Mouse (Mus musculus) hindbrain, embryonic 16.5 days (tissue): ENCODE data around the gene Cracr2b. TPM values are rescaled to one million over a fixed set of nuclear protein-coding genes. Genes with fewer than 3 reads are reported as not detected.

Source experiments
- ATAC-seq: fragments of 200-750 bp; cut with Nextera tagmentation; 2 replicates; pipeline ENCODE4 v1.8.0; 2017; ENCODE audit warnings: moderate TSS enrichment, moderate library complexity
- H3K27ac ChIP-seq: fragments of 300-500 bp; sonication (generic); 2 replicates; pipeline ENCODE4 v1.5.1; 2014; ENCODE audit warnings: low read depth, mild to moderate bottlenecking, control low read depth, low read length, moderate library complexity
- H3K27me3 ChIP-seq: fragments of 300-500 bp; sonication (generic); replicated peaks from 2 replicates; pipeline ENCODE4 v1.6.1; 2014; ENCODE audit warnings: low read length; ENCODE audit not compliant: control insufficient read depth, insufficient read depth
- H3K36me3 ChIP-seq: fragments of 300-500 bp; sonication (generic); 2 replicates; pipeline ENCODE4 v1.6.1; 2014; ENCODE audit warnings: mild to moderate bottlenecking, low read length, moderate library complexity, mixed read lengths; ENCODE audit not compliant: control insufficient read depth, insufficient read depth
- H3K4me1 ChIP-seq: fragments of 300-500 bp; sonication (generic); 2 replicates; pipeline ENCODE4 v1.6.1; 2014; ENCODE audit warnings: low read depth, low read length; ENCODE audit not compliant: control insufficient read depth, insufficient read depth
- H3K4me2 ChIP-seq: fragments of 300-500 bp; sonication (generic); 2 replicates; pipeline ENCODE4 v1.6.1; 2014; ENCODE audit warnings: mild to moderate bottlenecking, low read length, control low read depth, moderate library complexity
- H3K4me3 ChIP-seq: fragments of 300-500 bp; sonication (generic); 2 replicates; pipeline ENCODE4 v1.5.1; 2014; ENCODE audit warnings: mild to moderate bottlenecking, low read length, control low read depth, moderate library complexity
- H3K9ac ChIP-seq: fragments of 300-500 bp; sonication (generic); 2 replicates; pipeline ENCODE4 v1.6.1; 2014; ENCODE audit warnings: low read depth, mild to moderate bottlenecking, control low read depth, low read length, moderate library complexity
- H3K9me3 ChIP-seq: fragments of 300-500 bp; sonication (generic); 2 replicates; pipeline ENCODE4 v1.6.1; 2014; ENCODE audit warnings: mild to moderate bottlenecking, low read length, moderate library complexity; ENCODE audit not compliant: control insufficient read depth
- WGBS: fragments of 180-500 bp; shearing (Covaris S2); extraction: QIAGEN DNeasy Blood & Tissue Kit; methylation state at CpG from one replicate; pipeline ENCODE4 v1.1.7; 2014; 5-methylcytosine and 5-hydroxymethylcytosine counted together
- polyA plus RNA-seq: library from polyadenylated mRNA; unstranded; fragments of >200 nt; fragmentation: Nextera tagmentation; extraction: Ambion mirVana; gene quantifications from 2 replicates; pipeline ENCODE4 v1.2.1, GENCODE M21; 2015

Cracr2b gene
- polyA plus RNA-seq, 1 experiment from 2014 or later = 10.8 TPM

- Histone ChIP-seq H3K27me3 (no peaks in the 10 kb centered on the region), H3K4me3 (no peak overlapping the region; the same call in 1 of the 2 replicates), H3K27ac (no peak overlapping the region), H3K4me2 (peak overlapping the region; percentile 80), H3K9me3 (no peaks in the 10 kb centered on the region), H3K4me1 (peaks cover 38% of the 10 kb centered on the region), H3K9ac (0 out of 2 replicates have a peak overlapping the region, but pooled peaks have one; percentile 23), H3K36me3 (peaks cover 23% of the 10 kb centered on the region)
- WGBS = 83% methylated on average over 6 of the region's 6 CpGs
- no peak for ATAC-seq
These were observed 28.0 kb upstream of the Cracr2b start for GRCm38 (mm10) chr7:141432741-141433516.

GRCm38 (mm10) chr7:141433517-141434400 lies 27.1 kb upstream of the Cracr2b start:
- WGBS = 76% methylated on average over 15 of the region's 15 CpGs
- Histone ChIP-seq H3K36me3 (peaks cover 23% of the 10 kb centered on the region), H3K4me1 (peaks cover 33% of the 10 kb centered on the region), H3K27ac (peak overlapping the region; percentile 75), H3K9ac (peak overlapping the region; percentile 80), H3K4me3 (peak overlapping the region; percentile 58), H3K4me2 (peak overlapping the region; percentile 80), H3K9me3 (no peaks in the 10 kb centered on the region), H3K27me3 (no peaks in the 10 kb centered on the region)
- no peak for ATAC-seq

GRCm38 (mm10) chr7:141434464-141434863 lies 26.4 kb upstream of the Cracr2b start:
- Histone ChIP-seq H3K9me3 (no peaks in the 10 kb centered on the region), H3K27ac (peak overlapping the region; percentile 75), H3K36me3 (peaks cover 23% of the 10 kb centered on the region), H3K4me3 (peak overlapping the region; percentile 58), H3K4me1 (peaks cover 31% of the 10 kb centered on the region), H3K4me2 (peak overlapping the region; percentile 80), H3K27me3 (no peaks in the 10 kb centered on the region), H3K9ac (peak overlapping the region; percentile 80)
- peak; percentile 24 for ATAC-seq
- 10% methylated on average over 8 of the region's 8 CpGs for WGBS

DNA sequence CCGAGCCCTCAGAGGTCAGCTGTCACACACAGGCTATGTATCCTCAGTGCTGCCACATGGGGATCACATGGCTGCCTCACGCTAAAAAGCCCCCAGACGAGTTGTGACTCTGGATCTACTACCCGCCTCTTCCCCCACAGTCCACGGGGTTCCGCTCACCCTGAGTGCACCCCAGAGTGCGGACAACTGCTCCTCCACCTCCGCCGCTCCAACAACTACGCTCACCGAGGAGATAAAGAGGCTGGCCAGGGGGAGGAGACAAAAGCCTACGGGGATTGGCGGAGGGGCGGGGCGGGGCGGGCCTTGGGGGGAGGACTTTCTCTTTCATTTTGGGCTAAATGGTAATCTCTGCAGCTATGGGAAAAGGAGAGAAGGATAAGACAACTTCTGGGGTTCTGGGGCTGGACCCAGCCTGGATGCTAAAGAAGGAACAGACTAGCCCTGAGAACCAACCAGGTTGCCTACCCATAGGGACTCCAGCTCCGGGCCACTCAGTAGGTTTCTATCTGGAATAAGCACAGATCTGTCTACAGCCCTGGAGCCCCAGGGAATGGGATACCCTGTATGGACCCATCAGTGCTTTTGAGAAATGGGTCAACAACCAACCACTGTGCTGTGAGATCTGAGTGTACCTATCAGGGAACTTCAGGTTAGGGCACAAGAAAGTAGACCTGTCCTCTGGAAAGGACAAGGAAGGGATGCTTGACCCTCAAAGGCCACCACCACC lies 25.6 kb upstream of the Cracr2b start:
- Histone ChIP-seq H3K36me3 (peaks cover 23% of the 10 kb centered on the region), H3K4me1 (peaks cover 25% of the 10 kb centered on the region), H3K27ac (peak overlapping the region; percentile 75), H3K9ac (peak overlapping the region; percentile 80), H3K4me2 (peak overlapping the region; percentile 80), H3K9me3 (no peaks in the 10 kb centered on the region), H3K27me3 (no peaks in the 10 kb centered on the region), H3K4me3 (peak overlapping the region; percentile 58)
- 4% methylated on average over 17 of the region's 17 CpGs for WGBS
- ATAC-seq = no peak

DNA sequence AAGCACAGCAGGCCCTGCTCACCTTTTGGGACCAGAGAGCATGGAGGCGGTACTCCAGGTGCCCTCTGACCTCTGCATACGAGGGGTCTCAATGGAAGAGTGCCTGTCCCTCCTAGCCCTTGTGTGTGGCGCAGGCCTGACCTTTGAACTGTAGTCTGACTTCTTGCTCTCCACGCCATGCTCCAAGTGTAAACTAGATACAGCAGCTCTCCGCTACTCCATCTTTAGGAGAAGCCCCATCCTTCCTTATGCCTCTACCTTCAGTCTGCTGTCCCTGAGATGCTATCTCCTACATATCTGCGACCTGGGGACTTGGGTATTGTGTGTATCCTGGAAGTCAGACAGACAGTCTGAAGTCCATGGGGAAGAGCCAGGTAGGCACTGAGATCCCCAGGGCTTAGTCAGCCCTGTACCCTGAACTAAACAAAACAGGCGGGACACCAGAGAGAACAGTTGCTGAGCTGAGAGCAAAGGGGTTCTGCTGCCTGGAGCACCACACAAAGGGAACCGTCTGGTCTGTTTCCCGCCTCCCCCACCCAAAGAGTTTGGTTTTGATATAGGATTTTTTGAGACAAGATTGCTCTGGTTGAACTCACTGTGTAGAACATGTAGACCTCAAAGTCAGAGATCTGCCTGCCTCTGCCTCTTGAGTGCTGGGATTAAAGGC lies 24.9 kb upstream of the Cracr2b start:
- Histone ChIP-seq H3K27me3 (no peaks in the 10 kb centered on the region), H3K36me3 (peaks cover 19% of the 10 kb centered on the region), H3K4me1 (peaks cover 25% of the 10 kb centered on the region), H3K9ac (no peak overlapping the region), H3K9me3 (no peaks in the 10 kb centered on the region), H3K4me3 (peak overlapping the region; percentile 62), H3K4me2 (peak overlapping the region; percentile 87), H3K27ac (no peak overlapping the region)
- no peak for ATAC-seq
- WGBS = 70% methylated on average over 9 of the region's 9 CpGs

- Histone ChIP-seq H3K9ac (peak overlapping the region; percentile 81), H3K9me3 (no peaks in the 10 kb centered on the region), H3K4me1 (peaks cover 25% of the 10 kb centered on the region), H3K27me3 (no peaks in the 10 kb centered on the region), H3K4me2 (peak overlapping the region; percentile 87), H3K27ac (no peak overlapping the region; the same call in 1 of the 2 replicates), H3K36me3 (peaks cover 15% of the 10 kb centered on the region), H3K4me3 (peak overlapping the region; percentile 62)
- no peak for ATAC-seq
- WGBS = 46% methylated on average over 2 of the region's 2 CpGs
These were observed 24.4 kb upstream of the Cracr2b start for GRCm38 (mm10) chr7:141436523-141436892.

DNA sequence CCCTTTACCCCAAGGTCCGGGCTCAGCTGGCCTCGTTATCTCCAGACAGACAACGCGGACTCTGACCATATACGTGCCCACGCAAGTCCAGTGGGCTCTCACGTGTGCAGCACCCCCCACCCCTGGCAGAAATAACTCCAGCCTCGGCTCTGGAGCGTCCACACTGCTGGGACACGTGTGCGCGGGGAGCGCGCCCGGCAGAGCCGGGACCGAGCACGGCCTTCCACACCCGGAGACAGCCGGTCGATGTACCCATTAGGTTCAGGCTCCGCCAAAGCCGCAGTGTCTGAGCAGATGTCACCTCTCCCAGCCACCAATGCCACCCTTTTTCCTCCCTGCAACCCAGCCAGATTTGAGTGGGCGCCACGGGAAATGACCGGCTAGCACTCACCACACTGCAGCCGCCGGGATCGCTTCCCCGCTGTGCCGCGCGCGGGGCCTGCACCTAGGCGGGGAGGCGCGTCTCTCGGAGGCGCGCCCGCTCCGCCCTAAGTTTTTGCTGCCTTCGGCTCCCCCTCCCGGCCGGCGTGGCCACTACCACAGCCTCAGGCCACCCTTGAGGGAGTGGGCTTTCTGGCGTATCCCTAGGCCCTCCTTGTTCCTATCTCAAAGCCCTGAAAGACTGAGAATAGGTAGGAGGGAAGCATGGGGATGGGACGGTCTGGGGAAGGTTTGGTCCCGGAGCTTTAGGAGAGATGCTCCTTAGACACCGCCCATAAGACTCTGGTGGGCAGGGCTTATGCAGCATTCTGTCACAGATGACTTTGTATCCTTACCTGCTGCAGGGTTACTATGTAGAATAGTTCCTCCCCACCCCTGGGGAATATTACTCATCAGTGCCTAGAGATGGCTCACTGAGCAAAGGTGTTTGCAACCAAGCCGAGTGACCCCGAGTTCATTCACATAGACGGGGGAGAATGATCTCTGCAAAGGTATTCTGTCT lies 23.4 kb upstream of the Cracr2b start, which contains the start of gene Slc25a22:
Slc25a22 (minus strand) TSS at position 715 of the 943 bp plus-strand sequence.
- H3K36me3 ChIP-seq = peaks cover 7% of the 10 kb centered on the region
- no peaks in the 10 kb centered on the region for H3K27me3 ChIP-seq
- H3K4me3 ChIP-seq = peak within 1 kb of the TSS; percentile 62
- H3K4me2 ChIP-seq = peak within 1 kb of the TSS; percentile 87
- H3K9ac ChIP-seq = peak within 1 kb of the TSS; percentile 81
- 5% methylated on average over 53 of the region's 53 CpGs for WGBS
- peak; percentile 78 for ATAC-seq
- peaks cover 25% of the 10 kb centered on the region for H3K4me1 ChIP-seq
- no peaks in the 10 kb centered on the region for H3K9me3 ChIP-seq
- H3K27ac ChIP-seq = peak within 1 kb of the TSS; percentile 78
